Mouse (Mus musculus): ENCODE measurements around the gene Gtsf1l. TPM values are rescaled to one million over a fixed set of nuclear protein-coding genes. Genes with fewer than 3 reads are reported as not detected.

Gtsf1l gene
- polyA plus RNA-seq, 2 experiments = not detected

GRCm38 (mm10) chr2:163089475-163090123 lies 1.9 kb upstream of the Gtsf1l start:
- WGBS (ENCODE audit: insufficient replicate concordance) = 53% methylated on average over 5 of the region's 5 CpGs
- TF ChIP-seq EP300 (IDR thresholded peaks at IDR 0.05; ENCODE audit: low read depth) (no peak), CTCF (IDR thresholded peaks at IDR 0.05; ENCODE audit: low read depth) (peak; percentile 65)
- DNase-seq (ENCODE audit: low read depth in 3 of 3, low spot score in 3 of 3) (no peak), ATAC-seq (ENCODE audit: insufficient read depth) (no peak)
- no peak overlapping the region for H3K4me2 ChIP-seq (ENCODE audit: low read depth)
- H3K9me3 ChIP-seq (ENCODE audit: control insufficient read depth, low read length) = no peaks in the 10 kb centered on the region
- no peak overlapping the region for H3K27ac ChIP-seq
- no peak overlapping the region for H3K4me3 ChIP-seq (ENCODE audit: insufficient read depth in 1 of 2, low read depth in 2 of 2, low read length in 2 of 2)
- no peaks in the 10 kb centered on the region for H3K36me3 ChIP-seq (replicated peaks; ENCODE audit: control insufficient read depth, insufficient read depth, low read depth)
- no peaks in the 10 kb centered on the region for H3K27me3 ChIP-seq (ENCODE audit: control insufficient read depth, insufficient read depth, low read length)
- no peaks in the 10 kb centered on the region for H3K4me1 ChIP-seq (replicated peaks; ENCODE audit: control insufficient read depth in 2 of 2, insufficient read depth in 2 of 2, low read length in 1 of 2)
- no peak overlapping the region for H3K9ac ChIP-seq (replicated peaks)

GRCm38 (mm10) chr2:163086561-163086960 lies 1.1 kb downstream of the Gtsf1l start:
- Histone ChIP-seq H3K27ac (no peak overlapping the region), H3K36me3 (replicated peaks; ENCODE audit: control insufficient read depth, insufficient read depth, low read depth) (peaks cover 12% of the 10 kb centered on the region)

GRCm38 (mm10) chr2:163085047-163085446 lies 2.6 kb downstream of the Gtsf1l start:
- Histone ChIP-seq H3K27me3 (ENCODE audit: control insufficient read depth, insufficient read depth, low read length) (no peaks in the 10 kb centered on the region), H3K9me3 (ENCODE audit: control insufficient read depth, low read length) (no peaks in the 10 kb centered on the region), H3K9ac (replicated peaks) (no peak overlapping the region), H3K4me3 (ENCODE audit: insufficient read depth in 1 of 2, low read depth in 2 of 2, low read length in 2 of 2) (no peak overlapping the region), H3K36me3 (replicated peaks; ENCODE audit: control insufficient read depth, insufficient read depth, low read depth) (peaks cover 21% of the 10 kb centered on the region), H3K4me2 (ENCODE audit: low read depth) (no peak overlapping the region), H3K27ac (no peak overlapping the region), H3K4me1 (replicated peaks; ENCODE audit: control insufficient read depth in 2 of 2, insufficient read depth in 2 of 2, low read length in 1 of 2) (no peaks in the 10 kb centered on the region)
- ATAC-seq (ENCODE audit: insufficient read depth) (no peak), DNase-seq (ENCODE audit: low read depth in 3 of 3, low spot score in 3 of 3) (no peak)
- 84% methylated on average over 6 of the region's 6 CpGs for WGBS (ENCODE audit: insufficient replicate concordance)
- TF ChIP-seq CTCF (IDR thresholded peaks at IDR 0.05; ENCODE audit: low read depth) (no peak), EP300 (IDR thresholded peaks at IDR 0.05; ENCODE audit: low read depth) (no peak)

More at GRCm38 (mm10) chr2:163086561-163086960, 1.1 kb downstream of the Gtsf1l start:
- Histone ChIP-seq H3K9ac (replicated peaks) (no peak overlapping the region), H3K4me1 (replicated peaks; ENCODE audit: control insufficient read depth in 2 of 2, insufficient read depth in 2 of 2, low read length in 1 of 2) (no peaks in the 10 kb centered on the region), H3K4me3 (ENCODE audit: insufficient read depth in 1 of 2, low read depth in 2 of 2, low read length in 2 of 2) (no peak overlapping the region), H3K4me2 (ENCODE audit: low read depth) (no peak overlapping the region), H3K9me3 (ENCODE audit: control insufficient read depth, low read length) (no peaks in the 10 kb centered on the region), H3K27me3 (ENCODE audit: control insufficient read depth, insufficient read depth, low read length) (no peaks in the 10 kb centered on the region)
- ATAC-seq (ENCODE audit: insufficient read depth) = no peak
- 46% methylated on average over 8 of the region's 8 CpGs for WGBS (ENCODE audit: insufficient replicate concordance)
- DNase-seq (ENCODE audit: low read depth in 3 of 3, low spot score in 3 of 3) = no peak
- TF ChIP-seq EP300 (IDR thresholded peaks at IDR 0.05; ENCODE audit: low read depth) (no peak), CTCF (IDR thresholded peaks at IDR 0.05; ENCODE audit: low read depth) (no peak)

GRCm38 (mm10) chr2:163084519-163084918 lies 3.1 kb downstream of the Gtsf1l start:
- no peak overlapping the region for H3K27ac ChIP-seq
- H3K9me3 ChIP-seq (ENCODE audit: control insufficient read depth, low read length) = no peaks in the 10 kb centered on the region
- no peaks in the 10 kb centered on the region for H3K27me3 ChIP-seq (ENCODE audit: control insufficient read depth, insufficient read depth, low read length)
- no peak overlapping the region for H3K4me2 ChIP-seq (ENCODE audit: low read depth)
- 72% methylated on average over 3 of the region's 3 CpGs for WGBS (ENCODE audit: insufficient replicate concordance)
- H3K9ac ChIP-seq (replicated peaks) = no peak overlapping the region
- DNase-seq (ENCODE audit: low read depth in 3 of 3, low spot score in 3 of 3) (no peak), ATAC-seq (ENCODE audit: insufficient read depth) (no peak)
- H3K4me1 ChIP-seq (replicated peaks; ENCODE audit: control insufficient read depth in 2 of 2, insufficient read depth in 2 of 2, low read length in 1 of 2) = no peaks in the 10 kb centered on the region
- no peak overlapping the region for H3K4me3 ChIP-seq (ENCODE audit: insufficient read depth in 1 of 2, low read depth in 2 of 2, low read length in 2 of 2)
- H3K36me3 ChIP-seq (replicated peaks; ENCODE audit: control insufficient read depth, insufficient read depth, low read depth) = peaks cover 26% of the 10 kb centered on the region
- TF ChIP-seq EP300 (IDR thresholded peaks at IDR 0.05; ENCODE audit: low read depth) (no peak), CTCF (IDR thresholded peaks at IDR 0.05; ENCODE audit: low read depth) (no peak)

- H3K27ac ChIP-seq = no peak overlapping the region
- H3K4me2 ChIP-seq (ENCODE audit: low read depth) = no peak overlapping the region
- H3K4me1 ChIP-seq (replicated peaks; ENCODE audit: control insufficient read depth in 2 of 2, insufficient read depth in 2 of 2, low read length in 1 of 2) = no peaks in the 10 kb centered on the region
- H3K27me3 ChIP-seq (ENCODE audit: control insufficient read depth, insufficient read depth, low read length) = no peaks in the 10 kb centered on the region
- peaks cover 45% of the 10 kb centered on the region for H3K36me3 ChIP-seq (replicated peaks; ENCODE audit: control insufficient read depth, insufficient read depth, low read depth)
- DNase-seq (ENCODE audit: low read depth in 3 of 3, low spot score in 3 of 3) = no peak
- 0 out of 2 replicates have a peak, but pooled peaks have one; percentile 13 for ATAC-seq (ENCODE audit: insufficient read depth)
- H3K9me3 ChIP-seq (ENCODE audit: control insufficient read depth, low read length) = no peaks in the 10 kb centered on the region
- no peak for TF ChIP-seq EP300 (IDR thresholded peaks at IDR 0.05; ENCODE audit: low read depth)
- TF ChIP-seq CTCF (IDR thresholded peaks at IDR 0.05; ENCODE audit: low read depth) = no peak
- H3K4me3 ChIP-seq (ENCODE audit: insufficient read depth in 1 of 2, low read depth in 2 of 2, low read length in 2 of 2) = no peak overlapping the region
- H3K9ac ChIP-seq (replicated peaks) = no peak overlapping the region
- 43% methylated on average over 5 of the region's 5 CpGs for WGBS (ENCODE audit: insufficient replicate concordance)
Measured at GRCm38 (mm10) chr2:163082591-163082990, 5.1 kb downstream of the Gtsf1l start.
